In the genomic region with DNA sequence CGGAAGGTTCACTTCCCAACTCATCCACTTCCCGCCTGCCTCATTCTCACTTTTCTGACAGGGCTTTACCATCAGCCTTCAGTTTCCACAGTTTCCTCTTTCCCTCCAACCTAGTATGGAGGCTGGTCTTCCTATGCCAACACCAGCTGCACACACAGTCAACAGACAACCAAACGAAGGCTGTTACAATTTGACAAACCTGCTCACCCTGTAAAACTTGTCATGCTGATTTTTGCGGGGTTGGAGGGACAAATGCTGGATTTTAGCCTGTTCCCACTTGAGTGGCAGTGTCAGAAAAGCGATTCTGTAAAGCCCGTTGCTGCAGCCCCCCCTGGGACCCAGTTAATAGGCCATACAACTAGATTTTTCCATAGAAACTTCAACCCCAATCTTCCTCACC, we compare ENCODE assay signal across 24 mouse cellular contexts. TPM values are rescaled to one million over a fixed set of nuclear protein-coding genes. Genes with fewer than 3 reads are reported as not detected.
DNase-seq lines count a peak whose midpoint lies in the region; ATAC-seq and TF ChIP-seq lines count a peak whose summit lies in the region.
"Had no signal": no experiment of that assay in that cellular context is flagged by ENCODE, and none has a peak within 500 bp of the region (broad histone marks: within the 10 kb centered on the region; RNA-seq: fewer than 3 reads in every experiment).

No protein-coding gene starts in this region.

- TF ChIP-seq CTCF in forebrain, postnatal 0 days (IDR thresholded peaks at IDR 0.05; ENCODE audit: low read depth) = no peak
- no peak for TF ChIP-seq CTCF in layer of hippocampus, adult 2 months (conservative IDR thresholded peaks at IDR 0.05)
- TF ChIP-seq CTCF in bone marrow macrophage, adult 2 months (IDR thresholded peaks at IDR 0.05; ENCODE audit: low read depth, low read length) = no peak

- no peak overlapping the region for H3K27ac ChIP-seq in forebrain, postnatal 0 days (ENCODE audit: low read depth, low read length)
- H3K27ac ChIP-seq in forebrain, embryonic 15.5 days (replicated peaks) = no peak overlapping the region
- peak overlapping the region; percentile 15; the same call in 1 of the 2 replicates for H3K27ac ChIP-seq in layer of hippocampus, adult 2 months
- H3K27ac ChIP-seq in bone marrow macrophage, adult 2 months (ENCODE audit: insufficient read depth, low read depth, low read length) = peak overlapping the region; percentile 13
- H3K27ac ChIP-seq: hindbrain, embryonic 13.5 days; limb, embryonic 12.5 days; lung, embryonic 15.5 days; midbrain, embryonic 15.5 days had no signal

- H3K4me1 ChIP-seq in forebrain, postnatal 0 days (ENCODE audit: insufficient read depth) = no peaks in the 10 kb centered on the region
- peaks cover 19% of the 10 kb centered on the region for H3K4me1 ChIP-seq in forebrain, embryonic 15.5 days
- H3K4me1 ChIP-seq in bone marrow macrophage, adult 2 months (ENCODE audit: control insufficient read depth, insufficient read depth, low read length) = peaks cover 56% of the 10 kb centered on the region

- ATAC-seq in forebrain, postnatal 0 days = peak; percentile 42; the same call in 1 of the 2 replicates
- ATAC-seq in forebrain, embryonic 15.5 days (replicated peaks) = no peak
- ATAC-seq in common myeloid progenitor, adult 5-6 weeks (replicated peaks; ENCODE audit: low read depth, poor library complexity, severe bottlenecking) = peak; percentile 33
- ATAC-seq: intestine, postnatal 0 days; midbrain, embryonic 15.5 days; Patski had no signal

- no peak overlapping the region for H3K4me2 ChIP-seq in forebrain, postnatal 0 days (ENCODE audit: low read depth)
- H3K4me2 ChIP-seq in forebrain, embryonic 15.5 days (replicated peaks) = no peak overlapping the region
- H3K4me2 ChIP-seq: hindbrain, embryonic 13.5 days; limb, embryonic 12.5 days; liver, embryonic 11.5 days; lung, embryonic 15.5 days; midbrain, embryonic 15.5 days had no signal

- no peak overlapping the region for H3K9ac ChIP-seq in forebrain, postnatal 0 days
- no peak overlapping the region for H3K9ac ChIP-seq in forebrain, embryonic 15.5 days (replicated peaks)
- H3K9ac ChIP-seq: hindbrain, embryonic 13.5 days; limb, embryonic 12.5 days; lung, embryonic 15.5 days; midbrain, embryonic 15.5 days had no signal

- H3K9me3 ChIP-seq in forebrain, postnatal 0 days (ENCODE audit: low read length) = no peaks in the 10 kb centered on the region
- no peaks in the 10 kb centered on the region for H3K9me3 ChIP-seq in forebrain, embryonic 15.5 days
- H3K9me3 ChIP-seq: hindbrain, embryonic 13.5 days; limb, embryonic 12.5 days; lung, embryonic 15.5 days; midbrain, embryonic 15.5 days had no signal

- WGBS in forebrain, postnatal 0 days = 62% methylated on average over 6 of the region's 6 CpGs
- 70% methylated on average over 6 of the region's 6 CpGs for WGBS in forebrain, embryonic 15.5 days

- H3K36me3 ChIP-seq in forebrain, postnatal 0 days (ENCODE audit: insufficient read depth) = no peaks in the 10 kb centered on the region
- no peaks in the 10 kb centered on the region for H3K36me3 ChIP-seq in forebrain, embryonic 15.5 days
- H3K36me3 ChIP-seq: hindbrain, embryonic 13.5 days; limb, embryonic 12.5 days; lung, embryonic 15.5 days; midbrain, embryonic 15.5 days had no signal

- H3K4me3 ChIP-seq in forebrain, postnatal 0 days (ENCODE audit: low read depth, low read length) = no peak overlapping the region
- no peak overlapping the region for H3K4me3 ChIP-seq in forebrain, embryonic 15.5 days
- H3K4me3 ChIP-seq in layer of hippocampus, adult 2 months = no peak overlapping the region
- H3K4me3 ChIP-seq in bone marrow macrophage, adult 2 months (ENCODE audit: insufficient read depth, low read length) = no peak overlapping the region
- H3K4me3 ChIP-seq: hindbrain, embryonic 13.5 days; limb, embryonic 12.5 days; lung, embryonic 15.5 days; midbrain, embryonic 15.5 days had no signal

- H3K27me3 ChIP-seq in forebrain, postnatal 0 days (ENCODE audit: insufficient read depth, low read length) = no peaks in the 10 kb centered on the region
- H3K27me3 ChIP-seq in forebrain, embryonic 15.5 days = no peaks in the 10 kb centered on the region
- H3K27me3 ChIP-seq: hindbrain, embryonic 13.5 days; limb, embryonic 12.5 days; lung, embryonic 15.5 days; midbrain, embryonic 15.5 days; Patski had no signal

- no peak for TF ChIP-seq POLR2A in bone marrow macrophage, adult 2 months (IDR thresholded peaks at IDR 0.05; ENCODE audit: borderline replicate concordance, low read depth, low read length)

- peak; percentile 27 for DNase-seq in forebrain, postnatal 0 days
- no peak for DNase-seq in layer of hippocampus, adult 2 months (ENCODE audit: low spot score in 2 of 2)
- no peak for DNase-seq in layer of hippocampus, postnatal 10 days (ENCODE audit: low spot score in 2 of 2)
- DNase-seq in adipocyte (ENCODE audit: low spot score) = no peak
- no peak for DNase-seq in lung, postnatal 14 days
- DNase-seq: adrenal gland, postnatal 14 days; cerebellum, adult 2 months; cerebellum, postnatal 14 days; heart, postnatal 4 days; kidney, postnatal 25 days; lung, postnatal 36 days; right cerebral cortex, adult 18-20 months; spleen, adult 18-20 months; thymus, postnatal 25 days had no signal

RNA-seq across cellular contexts. Expression of a gene that starts 9.5 kb away (rescaled TPM):
- total RNA-seq in forebrain, postnatal 0 days (2014; rRNA removed) = 71.8 and 72.8 TPM in 2 replicates
- 48.9 and 54.1 TPM in 2 replicates for polyA plus RNA-seq in forebrain, postnatal 0 days (2015; fragmentation: Nextera tagmentation; extraction: Ambion mirVana)
- 65.1 and 66.8 TPM in 2 replicates for polyA plus RNA-seq in forebrain, embryonic 15.5 days (2015; fragmentation: Nextera tagmentation; extraction: Ambion mirVana)
- 100 to 1,000 TPM in 1 of 2 experiments, 10 to 100 TPM in 1; 94.4 to 105 TPM for total RNA-seq in layer of hippocampus, adult 2 months (2021)
- total RNA-seq in layer of hippocampus, postnatal 10 days (2021) = 100 to 1,000 TPM in 1 of 2 experiments, 10 to 100 TPM in 1; 98.7 to 105 TPM
- polyA plus RNA-seq in bone marrow macrophage, adult 2 months (2012; ENCODE audit: insufficient read depth, insufficient read length, missing spikeins) = 81.7 and 94.7 TPM in 2 replicates
- total RNA-seq in common myeloid progenitor, adult 5-6 weeks (2017) = 260 and 320 TPM in 2 replicates

Comparison
In these comparisons a context has a peak if more than half of its experiments do, and no peak if none do; other contexts are left out.
1. H3K27ac ChIP-seq: peak in layer of hippocampus, adult 2 months (single experiment) and bone marrow macrophage, adult 2 months (single experiment); none in forebrain, postnatal 0 days (single experiment) and forebrain, embryonic 15.5 days (single experiment).